Mouse (Mus musculus): ENCODE data around the gene Pnpla5.

DNA sequence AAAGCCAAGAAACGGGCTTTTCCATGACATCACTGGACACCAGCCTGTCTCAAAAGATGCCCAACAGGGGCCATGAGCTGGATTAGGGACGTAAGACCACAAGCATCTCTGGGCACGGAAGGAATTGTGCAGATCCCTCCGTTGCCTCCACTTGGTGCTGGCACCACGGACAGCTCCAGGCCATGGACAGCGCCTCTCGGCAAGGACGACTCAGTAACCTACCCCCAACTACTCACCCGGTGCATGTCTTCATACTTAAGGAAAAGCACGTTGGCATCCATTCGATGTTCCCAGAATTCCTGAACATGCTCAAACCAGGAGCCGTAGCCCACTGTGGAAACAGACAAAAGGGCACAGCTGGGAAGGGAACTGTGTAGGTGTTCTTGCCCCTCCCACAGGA, 36.6 kb downstream of the Pnpla5 start:
- TF ChIP-seq CTCF (IDR thresholded peaks at IDR 0.05; ENCODE audit: low read depth) (no peak), EP300 (IDR thresholded peaks at IDR 0.05; ENCODE audit: low read depth) (no peak)
